In genomic region chr5:146303470-146303869, GRCm38 (mm10) we compare ENCODE assay signal across 8 mouse cellular contexts.
DNase-seq lines count a peak whose midpoint lies in the region; ATAC-seq lines count a peak whose summit lies in the region.

No protein-coding gene starts in this region.

- H3K27me3 ChIP-seq in liver, embryonic 11.5 days (replicated peaks; ENCODE audit: control insufficient read depth, insufficient read depth, low read length), result no peaks in the 10 kb centered on the region
- H3K27me3 ChIP-seq in neural tube, embryonic 13.5 days, result no peaks in the 10 kb centered on the region

- no peak overlapping the region for H3K4me2 ChIP-seq in liver, embryonic 11.5 days
- H3K4me2 ChIP-seq in neural tube, embryonic 13.5 days, result no peak overlapping the region

- DNase-seq in A20 (ENCODE audit: low read depth, low spot score) (peak; percentile 68), MEL-GATA-1-ER (ENCODE audit: extremely low read depth, low read depth) (peak; percentile 47)
- DNase-seq in cerebellum, adult 8-10 months, result peak; percentile 70
- peak; percentile 65 to 85 for DNase-seq in kidney, adult 8-10 months
- DNase-seq in liver, embryonic 11.5 days (ENCODE audit: low spot score), result no peak
- DNase-seq in thymus, postnatal 4 days, result peak; percentile 79

- H3K36me3 ChIP-seq in liver, embryonic 11.5 days (ENCODE audit: control insufficient read depth, insufficient read depth, low read length), result peaks cover 11% of the 10 kb centered on the region; the same call in 1 of the 2 replicates
- H3K36me3 ChIP-seq in neural tube, embryonic 13.5 days, result peaks cover 70% of the 10 kb centered on the region

- peaks cover 16% of the 10 kb centered on the region for H3K4me1 ChIP-seq in liver, embryonic 11.5 days (replicated peaks; ENCODE audit: control insufficient read depth, insufficient read depth, low read length)
- H3K4me1 ChIP-seq in neural tube, embryonic 13.5 days (replicated peaks), result peaks cover 7% of the 10 kb centered on the region; the same call in 1 of the 2 replicates

- no peak overlapping the region for H3K27ac ChIP-seq in liver, embryonic 11.5 days (ENCODE audit: low read depth, low read length)
- no peak overlapping the region for H3K27ac ChIP-seq in neural tube, embryonic 13.5 days (replicated peaks)

- peak; percentile 50; the same call in 1 of the 2 replicates for ATAC-seq in frontal cortex, adult (ENCODE audit: low TSS enrichment)
- ATAC-seq in liver, embryonic 11.5 days (replicated peaks; ENCODE audit: low FRiP score), result peak; percentile 14; the same call in 1 of the 2 replicates
- peak; percentile 55 for ATAC-seq in neural tube, embryonic 13.5 days (ENCODE audit: low read depth)

- no peaks in the 10 kb centered on the region for H3K9me3 ChIP-seq in liver, embryonic 11.5 days (ENCODE audit: control insufficient read depth, low read length)
- no peaks in the 10 kb centered on the region for H3K9me3 ChIP-seq in neural tube, embryonic 13.5 days

- no peak overlapping the region for H3K4me3 ChIP-seq in liver, embryonic 11.5 days (ENCODE audit: low read depth, low read length)
- H3K4me3 ChIP-seq in neural tube, embryonic 13.5 days, result no peak overlapping the region

- no peak overlapping the region for H3K9ac ChIP-seq in liver, embryonic 11.5 days (ENCODE audit: low read depth, low read length)
- no peak overlapping the region for H3K9ac ChIP-seq in neural tube, embryonic 13.5 days

- WGBS in liver, embryonic 11.5 days, result 76% methylated on average over 5 of the region's 5 CpGs
- WGBS in neural tube, embryonic 13.5 days, result 88% methylated on average over 5 of the region's 5 CpGs
